Mouse (Mus musculus): ENCODE data around the gene Ccdc113.
"Not testable (repeated sequence)": the region's sequence is repeated elsewhere in the genome, so short reads cannot be mapped to it uniquely, and the experiment has no call there.

The Ccdc113 gene

DNA sequence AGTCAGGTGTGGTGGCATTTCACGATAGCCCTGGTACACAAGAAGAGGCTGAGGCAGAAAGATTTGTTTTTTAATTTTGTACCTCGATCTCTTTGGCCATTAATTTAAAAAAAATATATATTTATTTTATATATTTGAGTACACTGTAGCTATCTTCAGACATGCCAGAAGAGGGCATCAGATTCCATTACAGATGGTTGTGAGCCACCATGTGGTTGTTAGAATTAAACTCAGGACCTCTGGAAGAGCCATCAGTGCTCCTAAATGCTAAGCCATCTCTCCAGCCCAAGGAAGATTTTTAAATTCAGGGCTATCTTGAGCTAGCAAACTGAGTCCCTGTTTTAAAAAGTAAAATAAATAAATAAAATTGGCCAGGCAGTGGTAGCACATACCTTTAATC, 68.3 kb downstream of the Ccdc113 start:
- DNase-seq (ENCODE audit: extremely low spot score, low spot score), result no peak

DNA sequence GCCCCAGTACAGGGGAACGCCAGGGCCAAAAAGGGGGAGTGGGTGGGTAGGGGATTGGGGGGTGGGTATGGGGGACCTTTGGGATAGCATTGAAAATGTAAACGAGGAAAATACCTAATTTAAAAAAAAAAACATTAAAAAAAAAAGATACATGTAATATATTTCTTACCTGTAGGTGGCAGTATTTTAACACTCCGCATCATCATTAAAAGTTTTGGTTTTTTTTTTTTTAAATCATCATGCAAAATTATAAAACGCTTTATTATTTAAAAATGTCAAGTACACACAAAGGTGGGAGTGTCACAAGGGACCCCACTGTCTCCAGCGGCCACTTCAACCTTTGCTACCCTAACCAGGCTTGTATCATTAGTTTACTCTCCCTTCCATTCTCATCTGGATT, 72.6 kb downstream of the Ccdc113 start:
- not testable (repeated sequence) for DNase-seq (ENCODE audit: extremely low spot score, low spot score)

DNA sequence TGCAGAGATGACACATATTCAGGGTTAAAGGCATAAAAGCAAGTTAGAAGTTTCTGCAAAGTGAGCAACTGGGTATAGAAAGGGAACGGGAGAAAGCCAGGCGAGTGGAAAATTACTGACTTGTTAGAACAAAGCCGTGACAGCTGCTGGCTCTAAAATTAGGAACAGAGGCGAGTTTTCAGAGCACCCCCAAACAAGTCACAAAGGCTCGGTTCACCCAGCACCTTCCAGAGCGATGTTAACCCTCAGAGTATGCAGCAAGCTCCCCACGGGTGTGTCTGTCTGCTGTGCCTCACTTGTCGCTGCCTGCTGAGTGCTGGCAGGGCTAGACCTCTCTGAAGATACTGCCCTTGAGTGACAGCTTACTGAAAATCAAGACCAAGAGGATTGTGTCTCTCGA, 73.3 kb downstream of the Ccdc113 start:
- DNase-seq (ENCODE audit: extremely low spot score, low spot score), result no peak

All from neural tube, embryonic 10.5 days (tissue).